Mouse (Mus musculus) kidney, adult 18-20 months (tissue): ENCODE data around the gene Itgb7.
A peak's percentile ranks its signal among the peaks of the same experiment; 100 is the strongest.
"Not testable (repeated sequence)": the region's sequence is repeated elsewhere in the genome, so short reads cannot be mapped to it uniquely, and the experiment has no call there.

ENCODE experiments used
- DNase-seq: peaks from one replicate; pipeline ENCODE4 v3.0.0; 2021

Gene Itgb7

DNA sequence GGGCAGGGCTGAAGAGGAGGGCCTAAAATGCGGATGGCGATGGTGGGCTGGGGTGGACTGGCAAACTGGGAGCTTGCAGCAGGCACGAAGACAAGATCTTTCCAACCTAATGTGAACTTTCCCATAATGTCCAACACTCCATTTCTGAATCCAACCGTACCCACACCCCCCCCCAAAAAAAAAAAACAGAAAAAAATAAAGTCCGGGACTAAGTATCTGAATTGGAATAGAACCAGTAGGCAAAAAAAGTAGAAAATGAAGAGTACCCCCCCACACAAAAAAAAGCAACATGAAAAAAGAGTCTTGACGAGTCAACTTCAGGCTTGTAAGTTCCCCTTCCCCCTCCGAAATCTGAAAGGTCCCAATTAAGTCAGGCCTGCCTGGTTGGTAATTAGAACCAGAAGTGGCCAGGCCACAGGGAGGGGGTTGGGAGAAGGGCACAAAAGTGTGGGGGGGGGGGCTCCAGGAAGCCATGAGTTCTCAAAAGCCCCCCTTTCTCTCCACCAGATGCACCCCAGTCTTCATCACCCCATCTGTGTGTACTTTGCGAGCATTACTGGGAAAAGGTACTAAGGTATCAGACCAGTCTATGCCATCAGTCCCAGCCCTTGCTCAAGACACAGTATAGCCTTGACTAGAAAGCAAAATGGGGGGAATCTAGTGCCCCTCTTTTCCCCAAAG is 16.5 kb upstream of the Itgb7 start:
- DNase-seq: no peak

DNA sequence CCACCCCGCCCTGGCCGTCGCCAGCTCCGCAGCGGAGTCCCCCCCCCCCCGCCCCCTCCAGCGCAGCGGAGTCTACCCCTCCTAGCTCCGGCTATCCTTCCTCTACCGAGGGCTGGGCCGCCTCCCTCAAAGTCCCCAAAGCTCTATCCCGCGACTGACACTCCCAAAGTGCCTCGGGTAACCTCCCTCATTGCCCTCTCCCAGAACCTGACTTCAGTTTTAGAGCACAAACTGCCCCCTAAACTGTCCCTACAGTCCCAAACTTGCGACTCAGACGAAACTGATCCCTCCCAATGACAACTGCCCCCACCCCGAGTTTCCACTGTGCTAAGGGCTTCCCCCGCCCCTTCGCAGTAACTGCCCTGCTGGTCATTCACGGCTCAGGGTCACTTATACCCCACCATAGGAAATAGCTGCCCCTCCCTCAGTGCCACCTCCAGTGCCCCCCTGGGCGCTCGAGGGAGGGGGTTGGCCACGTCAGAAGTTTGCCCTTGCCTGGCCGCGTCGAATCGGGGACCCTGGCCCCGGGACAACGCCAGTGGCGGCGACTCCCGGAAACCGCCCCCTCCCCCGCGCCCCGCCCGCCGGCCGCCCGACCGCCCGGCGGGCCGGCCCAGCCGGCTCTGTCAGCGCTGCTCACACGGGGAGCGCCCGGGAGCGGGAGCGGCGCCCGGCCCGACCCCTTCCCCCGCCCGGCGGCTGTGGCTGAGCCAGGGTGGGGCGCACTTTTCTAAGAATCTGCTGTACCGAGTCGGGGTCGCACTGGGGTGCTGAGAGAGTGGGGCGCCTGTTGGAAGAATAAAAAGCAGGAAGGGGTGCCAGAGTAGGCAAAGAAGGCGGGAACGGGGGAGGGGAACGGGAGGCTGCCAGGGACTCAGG is 15.7 kb upstream of the Itgb7 start:
- peak; percentile 88 for DNase-seq

DNA sequence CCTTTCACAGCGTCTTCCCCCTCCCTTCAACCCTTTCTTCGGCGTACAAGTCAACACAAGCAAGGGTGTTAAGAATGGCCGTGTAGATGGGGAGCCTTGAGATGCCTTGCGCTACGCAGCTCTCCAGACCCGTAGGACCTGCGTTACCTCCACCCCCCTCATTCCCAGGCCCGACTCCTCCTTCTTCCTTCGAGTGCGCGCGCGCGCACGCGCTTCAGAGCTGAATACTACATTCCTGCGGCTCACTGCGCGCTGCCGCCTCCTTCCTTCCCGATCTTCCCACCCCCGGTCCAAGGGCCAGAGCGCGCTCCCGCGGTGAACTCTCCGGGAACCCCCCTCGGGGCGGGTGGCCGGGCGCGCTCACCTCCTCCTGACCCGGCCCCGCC is 15.1 kb upstream of the Itgb7 start:
- DNase-seq: peak; percentile 96

GRCm38 (mm10) chr15:102245891-102246741 is 14.4 kb upstream of the Itgb7 start:
- peak; percentile 73 for DNase-seq

DNA sequence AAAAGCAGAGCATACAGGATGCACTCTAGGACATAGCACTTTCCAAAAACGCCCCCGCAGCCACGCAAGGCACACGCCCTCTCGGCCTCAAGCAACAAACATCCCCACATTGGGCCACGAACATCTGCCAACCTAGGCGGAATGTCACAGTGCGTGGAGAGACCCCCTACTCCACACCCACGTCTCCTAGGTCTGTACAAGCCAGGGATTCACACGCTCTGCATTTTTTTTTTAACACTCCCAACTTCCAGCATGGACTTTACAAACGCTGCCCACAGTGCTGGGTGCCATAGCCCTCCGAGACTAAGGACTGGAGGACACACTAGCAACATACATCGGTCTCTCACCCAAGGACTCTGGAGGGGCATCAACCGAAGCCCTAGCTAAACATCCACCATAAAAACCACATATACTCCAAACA is 13.7 kb upstream of the Itgb7 start:
- DNase-seq: peak; percentile 25

GRCm38 (mm10) chr15:102244306-102245191 is 12.8 kb upstream of the Itgb7 start:
- DNase-seq: no peak

DNA sequence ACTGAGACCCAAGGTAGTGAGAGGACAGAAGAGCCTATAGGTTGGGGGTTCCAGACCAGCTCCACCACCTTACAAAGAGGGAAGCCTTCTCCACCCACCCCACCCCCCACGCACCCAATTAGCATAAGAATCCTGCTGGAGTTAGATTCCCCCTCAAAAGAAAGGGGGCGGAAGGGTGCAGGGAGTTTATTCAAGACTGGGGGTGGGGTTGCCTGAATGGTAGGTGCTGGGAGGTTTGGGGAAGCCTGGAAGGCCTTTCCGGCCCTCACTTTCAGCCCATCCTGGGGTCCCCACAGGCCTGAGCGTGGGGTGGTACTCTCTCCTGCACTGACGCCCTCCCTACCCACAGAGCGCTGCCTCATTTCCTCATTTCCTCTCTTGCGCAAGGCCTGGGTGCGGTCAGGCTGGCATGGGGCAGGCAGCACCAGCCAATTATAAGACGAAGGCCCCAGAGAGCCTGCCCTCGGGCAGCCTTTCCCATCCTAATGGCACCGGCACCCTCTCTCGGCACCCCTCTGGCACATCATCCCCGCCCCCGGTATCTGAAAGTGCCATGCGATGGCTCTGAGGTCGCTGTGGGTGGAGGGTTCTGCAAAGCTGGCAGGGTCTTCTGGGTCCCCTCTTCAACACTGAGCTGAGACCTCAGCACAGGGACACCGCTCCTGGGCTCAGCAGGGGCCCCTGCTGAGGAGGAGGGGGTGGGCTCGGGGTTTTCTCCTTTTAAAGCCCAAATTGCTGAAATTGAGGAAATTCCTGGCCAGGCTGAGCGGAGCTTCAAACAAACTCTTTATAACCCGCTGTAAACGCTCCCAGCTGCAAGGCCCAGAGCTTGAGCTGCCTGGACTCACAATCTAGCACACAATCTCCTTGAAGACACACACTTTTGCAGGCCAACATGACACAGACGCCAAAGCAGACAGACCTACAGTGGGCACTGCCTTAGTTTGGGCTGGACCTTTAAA is 11.8 kb upstream of the Itgb7 start:
- DNase-seq: peak; percentile 59

DNA sequence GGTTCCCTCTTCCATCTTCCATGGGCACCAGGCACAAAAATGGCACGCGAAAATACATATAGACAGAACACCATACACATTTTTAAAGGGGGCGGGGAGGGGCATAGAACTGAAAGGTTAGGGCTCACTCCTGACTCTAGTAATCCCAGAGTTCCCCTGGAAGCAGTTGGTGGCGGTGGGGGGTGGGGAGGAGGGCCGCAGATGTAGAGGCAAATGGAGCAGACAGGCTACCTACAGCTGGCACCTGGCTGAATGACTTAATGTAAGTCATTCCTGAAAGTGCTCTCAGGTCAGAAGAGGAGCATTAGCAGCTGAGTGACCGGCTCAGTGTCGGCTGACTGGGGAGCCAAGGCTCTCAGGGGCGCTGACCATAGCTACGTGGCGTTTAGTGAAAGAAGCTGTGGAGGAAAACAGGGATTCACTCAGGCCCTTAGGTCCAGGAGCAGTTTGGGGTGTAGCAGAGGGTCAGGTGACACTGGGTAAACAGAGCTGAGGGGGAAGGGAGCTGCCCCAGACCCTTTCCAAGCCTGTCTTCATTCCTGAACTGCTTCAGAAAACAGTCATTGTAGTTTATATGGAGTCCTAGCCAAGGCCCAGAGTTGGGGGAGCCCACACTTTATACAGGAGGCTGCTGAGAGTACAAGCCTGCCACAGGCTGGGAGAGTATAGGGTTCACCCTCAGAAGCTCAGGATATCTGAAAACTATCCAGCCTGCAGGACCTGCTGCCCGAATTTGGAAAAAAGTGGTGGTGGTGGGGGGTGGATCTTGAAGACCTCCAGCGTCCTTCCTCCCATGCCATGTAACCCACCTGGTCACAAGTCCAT is 10.9 kb upstream of the Itgb7 start:
- DNase-seq: no peak

DNA sequence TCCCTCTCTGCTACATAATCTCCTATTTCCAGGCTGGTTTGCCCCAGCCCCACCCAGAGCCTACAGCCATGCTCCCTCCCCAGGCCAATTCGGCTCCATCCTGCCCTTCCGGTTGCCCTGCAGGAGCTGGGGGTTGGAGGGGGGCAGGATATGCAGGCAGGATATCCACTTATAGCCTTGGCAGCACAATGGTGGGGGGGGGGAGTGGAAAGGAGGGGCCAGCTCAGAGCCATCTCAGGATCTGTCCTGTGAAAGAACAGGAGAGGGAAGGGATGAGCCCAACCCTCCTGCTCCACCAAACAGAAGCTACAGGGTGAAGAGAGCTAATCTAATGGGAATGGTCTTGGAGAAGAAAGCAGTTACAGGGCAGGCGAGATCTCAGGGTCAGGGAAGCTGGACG is 8.9 kb upstream of the Itgb7 start:
- DNase-seq: peak; percentile 48

- no peak for DNase-seq
Measured at GRCm38 (mm10) chr15:102239851-102240250, 8.1 kb upstream of the Itgb7 start.

GRCm38 (mm10) chr15:102239260-102239590 is 7.5 kb upstream of the Itgb7 start:
- peak; percentile 86 for DNase-seq

DNA sequence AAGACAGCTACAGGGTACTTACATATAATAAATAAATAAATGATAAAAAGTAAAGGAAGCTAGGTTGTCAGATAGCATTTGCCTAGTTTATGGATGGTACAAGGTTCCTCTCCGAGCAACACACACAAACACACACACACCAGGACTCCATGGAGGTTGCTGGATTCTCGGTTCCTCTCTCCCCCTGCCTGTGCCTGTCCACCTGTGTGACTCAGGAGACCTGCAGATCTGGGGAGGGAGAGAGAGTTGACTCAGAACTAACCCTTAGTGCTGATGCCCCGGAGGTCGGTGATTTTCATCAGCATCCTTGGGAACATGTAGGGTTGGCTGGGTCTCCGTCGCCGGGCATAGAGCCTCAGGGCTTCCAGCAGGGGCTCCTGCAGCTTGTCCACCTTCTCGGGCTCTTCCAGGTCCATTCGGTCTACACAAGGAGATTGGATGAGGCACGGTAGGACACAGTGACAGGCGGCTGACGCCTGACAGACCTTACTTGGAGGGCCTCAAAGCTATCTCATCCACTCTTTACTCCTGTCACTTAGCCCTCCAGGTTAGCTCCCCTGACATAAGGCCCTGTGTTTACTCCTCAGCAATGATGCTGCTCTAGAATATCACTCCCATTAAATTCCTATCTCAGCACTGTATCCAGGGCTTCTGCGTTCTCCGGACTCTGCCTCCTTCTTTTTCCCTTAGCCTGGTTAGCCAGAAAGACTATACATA is 7.0 kb upstream of the Itgb7 start:
- no peak for DNase-seq

- peak; percentile 30 for DNase-seq
Measured at GRCm38 (mm10) chr15:102235371-102236027, 3.8 kb upstream of the Itgb7 start.

- no peak for DNase-seq
Measured at GRCm38 (mm10) chr15:102233896-102234295, 2.2 kb upstream of the Itgb7 start.

DNA sequence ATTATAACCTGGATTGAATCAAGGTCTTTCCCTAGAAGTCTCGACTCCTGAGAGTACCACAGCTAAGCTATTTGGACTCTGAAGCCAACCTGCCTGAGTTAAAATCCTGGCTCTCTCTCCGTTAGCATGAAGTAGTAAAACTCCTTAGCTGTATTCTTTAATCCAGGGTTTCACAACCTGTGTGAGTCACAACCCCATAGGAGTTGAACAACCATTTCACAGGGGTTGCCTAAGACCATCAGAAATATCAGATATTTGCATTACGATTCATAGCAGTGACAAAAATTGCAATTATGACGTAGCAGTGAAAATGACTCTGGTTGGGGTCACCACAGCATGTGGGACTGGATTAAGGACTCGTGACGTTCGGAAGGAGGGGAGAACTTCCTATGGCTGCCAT is 1.0 kb upstream of the Itgb7 start:
- DNase-seq: no peak

- DNase-seq: no peak
Measured at GRCm38 (mm10) chr15:102230408-102231321, 1.1 kb downstream of the Itgb7 start.

- not testable (repeated sequence) for DNase-seq
Measured at GRCm38 (mm10) chr15:102225619-102226018, 6.1 kb downstream of the Itgb7 start.
